Mouse (Mus musculus): ENCODE results near the gene Tagap.
"Not testable (repeated sequence)": the region's sequence is repeated elsewhere in the genome, so short reads cannot be mapped to it uniquely, and the experiment has no call there.

GRCm38 (mm10) chr17:7932121-7932520 is 6.3 kb downstream of the Tagap start:
- TF ChIP-seq CTCF, EP300 (IDR thresholded peaks at IDR 0.05; ENCODE audit: low read depth): not testable (repeated sequence)
